Comparison of ENCODE assay signal across 7 mouse cellular contexts in the genomic region with DNA sequence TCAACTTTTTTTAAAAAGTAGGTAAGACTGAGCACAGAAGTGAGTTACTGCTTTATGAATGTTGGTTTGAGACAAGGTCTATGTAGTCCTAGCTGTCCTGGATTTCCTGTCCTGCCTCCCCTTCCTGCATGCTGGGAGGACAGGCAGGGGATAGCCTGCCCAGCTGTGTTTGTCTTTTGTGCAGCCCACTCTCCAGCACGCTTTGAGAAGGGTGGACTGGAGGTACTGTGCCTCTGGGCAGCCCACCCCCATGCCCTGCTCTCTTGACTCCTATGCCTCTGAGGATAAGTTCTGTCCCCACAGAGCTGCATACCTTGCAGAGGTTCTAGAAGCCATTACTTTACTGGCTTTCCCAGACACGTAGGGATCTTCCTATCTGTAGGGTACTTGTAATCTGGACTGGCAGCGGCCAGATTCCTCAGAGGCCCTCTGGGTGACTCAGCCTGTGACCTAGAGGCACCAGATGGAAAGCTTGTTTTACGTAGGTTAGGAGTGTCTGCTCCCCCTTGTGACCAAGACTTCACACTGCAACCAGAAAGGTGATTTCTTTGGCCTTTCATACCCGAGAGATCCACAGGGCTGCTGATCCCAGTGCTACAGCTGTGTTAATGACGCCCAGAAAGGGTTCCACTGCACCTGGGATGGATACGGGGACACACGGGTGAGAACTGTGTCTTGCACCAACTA. TPM values are rescaled to one million over a fixed set of nuclear protein-coding genes. Genes with fewer than 3 reads are reported as not detected.
DNase-seq lines count a peak whose midpoint lies in the region; ATAC-seq and TF ChIP-seq lines count a peak whose summit lies in the region.

No protein-coding gene starts in this region.

- H3K4me2 ChIP-seq in embryonic facial prominence, embryonic 15.5 days (replicated peaks) = no peak overlapping the region
- 0 out of 2 replicates have a peak overlapping the region, but pooled peaks have one; percentile 16 for H3K4me2 ChIP-seq in heart, embryonic 15.5 days
- no peak overlapping the region for H3K4me2 ChIP-seq in kidney, postnatal 0 days (ENCODE audit: low read length)
- H3K4me2 ChIP-seq in lung, postnatal 0 days (replicated peaks; ENCODE audit: low read depth, low read length) = no peak overlapping the region

- H3K27me3 ChIP-seq in embryonic facial prominence, embryonic 15.5 days = no peaks in the 10 kb centered on the region
- no peaks in the 10 kb centered on the region for H3K27me3 ChIP-seq in heart, embryonic 15.5 days
- H3K27me3 ChIP-seq in kidney, postnatal 0 days (ENCODE audit: insufficient read depth, low read length) = no peaks in the 10 kb centered on the region
- H3K27me3 ChIP-seq in lung, postnatal 0 days (replicated peaks; ENCODE audit: insufficient read depth, low read length) = no peaks in the 10 kb centered on the region

- H3K9ac ChIP-seq in ES-E14 (ENCODE audit: insufficient read depth, low read depth, low read length, poor library complexity, severe bottlenecking) = 0 out of 2 replicates have a peak overlapping the region, but pooled peaks have one; percentile 40
- H3K9ac ChIP-seq in embryonic facial prominence, embryonic 15.5 days = no peak overlapping the region
- peak overlapping the region; percentile 46 for H3K9ac ChIP-seq in heart, embryonic 15.5 days
- H3K9ac ChIP-seq in kidney, postnatal 0 days (ENCODE audit: low read depth, low read length) = no peak overlapping the region
- H3K9ac ChIP-seq in lung, postnatal 0 days (replicated peaks; ENCODE audit: low read depth) = no peak overlapping the region; the same call in 1 of the 2 replicates

- TF ChIP-seq CTCF in bone marrow, adult 2 months (IDR thresholded peaks at IDR 0.05; ENCODE audit: control insufficient read depth, insufficient read depth, low read length) = peak; percentile 65
- peak; percentile 86 for TF ChIP-seq CTCF in kidney, postnatal 0 days (IDR thresholded peaks at IDR 0.05; ENCODE audit: low read depth)
- peak; percentile 90 for TF ChIP-seq CTCF in lung, postnatal 0 days (IDR thresholded peaks at IDR 0.05)

- H3K4me1 ChIP-seq in ES-E14 (ENCODE audit: control insufficient read depth in 2 of 2, insufficient read depth in 2 of 2, low read length in 2 of 2, poor library complexity in 1 of 2) = peaks cover 0 to 12% of the 10 kb centered on the region in 2 experiments; a peak in 1 of 4 replicates
- H3K4me1 ChIP-seq in bone marrow, adult 2 months (ENCODE audit: control insufficient read depth, insufficient read depth, low read length) = no peaks in the 10 kb centered on the region
- peaks cover 4% of the 10 kb centered on the region; the same call in 1 of the 2 replicates for H3K4me1 ChIP-seq in embryonic facial prominence, embryonic 15.5 days
- H3K4me1 ChIP-seq in heart, embryonic 15.5 days (replicated peaks) = peaks cover 10% of the 10 kb centered on the region
- peaks cover 4% of the 10 kb centered on the region for H3K4me1 ChIP-seq in kidney, postnatal 0 days (replicated peaks; ENCODE audit: insufficient read depth, low read length)
- H3K4me1 ChIP-seq in lung, postnatal 0 days (ENCODE audit: insufficient read depth, low read depth, low read length) = peaks cover 7% of the 10 kb centered on the region

- peaks cover 42% of the 10 kb centered on the region for H3K36me3 ChIP-seq in ES-E14 (ENCODE audit: control insufficient read depth, insufficient read depth, low read length, poor library complexity, severe bottlenecking)
- H3K36me3 ChIP-seq in embryonic facial prominence, embryonic 15.5 days = peaks cover 49% of the 10 kb centered on the region
- H3K36me3 ChIP-seq in heart, embryonic 15.5 days = peaks cover 27% of the 10 kb centered on the region
- peaks cover 22% of the 10 kb centered on the region for H3K36me3 ChIP-seq in kidney, postnatal 0 days (ENCODE audit: insufficient read depth, low read length)
- H3K36me3 ChIP-seq in lung, postnatal 0 days (ENCODE audit: insufficient read depth, low read length) = no peaks in the 10 kb centered on the region

- H3K27ac ChIP-seq in ES-E14 (ENCODE audit: insufficient read depth, low read depth, low read length, poor library complexity, severe bottlenecking) = 0 out of 2 replicates have a peak overlapping the region, but pooled peaks have one; percentile 34
- no peak overlapping the region for H3K27ac ChIP-seq in bone marrow, adult 2 months (ENCODE audit: control insufficient read depth, insufficient read depth, low read depth, low read length, poor library complexity)
- peak overlapping the region; percentile 60; the same call in 1 of the 2 replicates for H3K27ac ChIP-seq in embryonic facial prominence, embryonic 15.5 days (replicated peaks)
- peak overlapping the region; percentile 90 for H3K27ac ChIP-seq in heart, embryonic 15.5 days
- peak overlapping the region; percentile 70; the same call in 1 of the 2 replicates for H3K27ac ChIP-seq in kidney, postnatal 0 days
- H3K27ac ChIP-seq in lung, postnatal 0 days (ENCODE audit: low read length) = peak overlapping the region; percentile 84

- peak; percentile 69 for TF ChIP-seq EP300 in lung, postnatal 0 days (IDR thresholded peaks at IDR 0.05)

- H3K4me3 ChIP-seq in ES-E14 (ENCODE audit: insufficient read depth in 1 of 2, low read depth in 1 of 2, low read length in 2 of 2, poor library complexity in 1 of 2, severe bottlenecking in 1 of 2) = no peak overlapping the region
- no peak overlapping the region for H3K4me3 ChIP-seq in bone marrow, adult 2 months (replicated peaks; ENCODE audit: control insufficient read depth, low read depth, low read length)
- no peak overlapping the region for H3K4me3 ChIP-seq in embryonic facial prominence, embryonic 15.5 days (replicated peaks)
- H3K4me3 ChIP-seq in heart, embryonic 15.5 days = no peak overlapping the region
- H3K4me3 ChIP-seq in kidney, postnatal 0 days (replicated peaks; ENCODE audit: low read depth, low read length) = no peak overlapping the region
- no peak overlapping the region for H3K4me3 ChIP-seq in lung, postnatal 0 days (ENCODE audit: low read depth, low read length)

- no peak for TF ChIP-seq POLR2A in bone marrow, adult 2 months (IDR thresholded peaks at IDR 0.05; ENCODE audit: borderline replicate concordance, control insufficient read depth, low read depth, low read length)

- DNase-seq in ES-E14 (ENCODE audit: low read depth, low spot score) = peak; percentile 71
- peak; percentile 93 for DNase-seq in kidney, postnatal 0 days (ENCODE audit: low spot score)
- DNase-seq in lung, postnatal 0 days (ENCODE audit: low spot score) = peak; percentile 95
- DNase-seq in ovary, postnatal 14 days (ENCODE audit: low spot score) = peak; percentile 37

- in situ Hi-C loops in ES-E14 (cut with MboI; ENCODE audit: low sequenced_read_pairs in 2 of 2, unreplicated experiment in 2 of 2) = no loop called here

- no peaks in the 10 kb centered on the region for H3K9me3 ChIP-seq in ES-E14 (ENCODE audit: control insufficient read depth, insufficient read depth, low read depth, low read length)
- H3K9me3 ChIP-seq in embryonic facial prominence, embryonic 15.5 days (replicated peaks) = no peaks in the 10 kb centered on the region
- no peaks in the 10 kb centered on the region for H3K9me3 ChIP-seq in heart, embryonic 15.5 days (replicated peaks)
- no peaks in the 10 kb centered on the region for H3K9me3 ChIP-seq in kidney, postnatal 0 days (replicated peaks; ENCODE audit: low read length)
- no peaks in the 10 kb centered on the region for H3K9me3 ChIP-seq in lung, postnatal 0 days (ENCODE audit: low read length)

- ATAC-seq in embryonic facial prominence, embryonic 15.5 days (ENCODE audit: insufficient number of reproducible peaks, low FRiP score, low TSS enrichment, low read depth) = peak; percentile 45; the same call in 1 of the 2 replicates
- ATAC-seq in heart, embryonic 15.5 days (replicated peaks; ENCODE audit: insufficient number of reproducible peaks, insufficient read depth, low FRiP score, low read depth) = peak; percentile 80
- ATAC-seq in kidney, postnatal 0 days (replicated peaks; ENCODE audit: low FRiP score, low read depth) = peak; percentile 84
- ATAC-seq in lung, postnatal 0 days = peak; percentile 91

- 28% methylated on average over 8 of the region's 8 CpGs for WGBS in bone marrow, adult 2 months
- 25% methylated on average over 8 of the region's 8 CpGs for WGBS in embryonic facial prominence, embryonic 15.5 days
- 16% methylated on average over 8 of the region's 8 CpGs for WGBS in heart, embryonic 15.5 days
- WGBS in kidney, postnatal 0 days = 14% methylated on average over 8 of the region's 8 CpGs
- 17% methylated on average over 8 of the region's 8 CpGs for WGBS in lung, postnatal 0 days

TF ChIP-seq in ES-E14, 5 proteins besides CTCF, POLR2A, EP300 and RAD21 (continues in another document):
- no peak for TF ChIP-seq CHD2 (IDR thresholded peaks at IDR 0.05; ENCODE audit: low read depth, low read length)
- no peak for TF ChIP-seq ZNF384 (IDR thresholded peaks at IDR 0.05; ENCODE audit: low read depth, low read length)
- no peak for TF ChIP-seq MAFK (IDR thresholded peaks at IDR 0.05; ENCODE audit: insufficient read depth, low read depth, low read length)

RNA-seq across cellular contexts. Expression of gene Bbc3, which starts 17.9 kb away (rescaled TPM):
- total RNA-seq in ES-E14 (2012; rRNA removed) = 21.9 and 34.9 TPM in 2 replicates
- 4.4 and 9.2 TPM in 2 replicates for polyA plus RNA-seq in bone marrow, adult 2 months (2011; ENCODE audit: insufficient read depth, insufficient read length, low replicate concordance, missing spikeins)
- 5.1 and 7.5 TPM in 2 replicates for polyA plus RNA-seq in embryonic facial prominence, embryonic 15.5 days (2015; fragmentation: Nextera tagmentation; extraction: Ambion mirVana)
- polyA plus RNA-seq in heart, embryonic 15.5 days (2015; fragmentation: Nextera tagmentation; extraction: Ambion mirVana) = 6.6 and 6.9 TPM in 2 replicates
- polyA plus RNA-seq in kidney, postnatal 0 days (2015; fragmentation: Nextera tagmentation; extraction: Ambion mirVana) = 12.4 and 13.1 TPM in 2 replicates
- polyA plus RNA-seq in lung, postnatal 0 days (2015; fragmentation: Nextera tagmentation; extraction: Ambion mirVana) = 30.0 and 31.1 TPM in 2 replicates

RNA-seq across cellular contexts. Expression of gene Ccdc9, which starts 39.5 kb away (rescaled TPM):
- 53.9 and 70.3 TPM in 2 replicates for total RNA-seq in ES-E14 (2012; rRNA removed)
- polyA plus RNA-seq in bone marrow, adult 2 months (2011; ENCODE audit: insufficient read depth, insufficient read length, low replicate concordance, missing spikeins) = 108 and 194 TPM in 2 replicates
- polyA plus RNA-seq in embryonic facial prominence, embryonic 15.5 days (2015; fragmentation: Nextera tagmentation; extraction: Ambion mirVana) = 27.0 and 31.1 TPM in 2 replicates
- 14.4 and 18.3 TPM in 2 replicates for polyA plus RNA-seq in heart, embryonic 15.5 days (2015; fragmentation: Nextera tagmentation; extraction: Ambion mirVana)
- 14.2 and 17.1 TPM in 2 replicates for polyA plus RNA-seq in kidney, postnatal 0 days (2015; fragmentation: Nextera tagmentation; extraction: Ambion mirVana)
- 15.9 and 18.3 TPM in 2 replicates for polyA plus RNA-seq in lung, postnatal 0 days (2015; fragmentation: Nextera tagmentation; extraction: Ambion mirVana)

RNA-seq across cellular contexts. Expression of gene Inafm1, which starts 52.6 kb away (rescaled TPM):
- total RNA-seq in ES-E14 (2012; rRNA removed) = 2.1 TPM in 2 replicates
- 19.8 and 23.6 TPM in 2 replicates for polyA plus RNA-seq in bone marrow, adult 2 months (2011; ENCODE audit: insufficient read depth, insufficient read length, low replicate concordance, missing spikeins)
- polyA plus RNA-seq in embryonic facial prominence, embryonic 15.5 days (2015; fragmentation: Nextera tagmentation; extraction: Ambion mirVana) = 29.6 and 32.8 TPM in 2 replicates
- polyA plus RNA-seq in heart, embryonic 15.5 days (2015; fragmentation: Nextera tagmentation; extraction: Ambion mirVana) = 8.8 and 11.1 TPM in 2 replicates
- 28.2 and 32.0 TPM in 2 replicates for polyA plus RNA-seq in kidney, postnatal 0 days (2015; fragmentation: Nextera tagmentation; extraction: Ambion mirVana)
- polyA plus RNA-seq in lung, postnatal 0 days (2015; fragmentation: Nextera tagmentation; extraction: Ambion mirVana) = 18.9 and 20.1 TPM in 2 replicates

Comparison
In these comparisons a context has a peak if more than half of its experiments do, and no peak if none do; other contexts are left out.
1. DNase-seq: peak in every context shown above with its lines; median percentile 95 in lung, postnatal 0 days; 93 in kidney, postnatal 0 days; 71 in ES-E14; 37 in ovary, postnatal 14 days.
2. H3K9ac ChIP-seq: peak in ES-E14 (single experiment) and heart, embryonic 15.5 days (single experiment); none in embryonic facial prominence, embryonic 15.5 days (single experiment), kidney, postnatal 0 days (single experiment) and lung, postnatal 0 days (single experiment).
3. Peak in every context shown above with its lines, with median percentiles within 50 percentile points of each other: CTCF ChIP-seq and ATAC-seq.